Mouse (Mus musculus): ENCODE data around the gene Eno3. TPM values are rescaled to one million over a fixed set of nuclear protein-coding genes. Genes with fewer than 3 reads are reported as not detected.

Gene Eno3
- polyA plus RNA-seq, 1 experiment from 2014 or later = 67.8 TPM

DNA sequence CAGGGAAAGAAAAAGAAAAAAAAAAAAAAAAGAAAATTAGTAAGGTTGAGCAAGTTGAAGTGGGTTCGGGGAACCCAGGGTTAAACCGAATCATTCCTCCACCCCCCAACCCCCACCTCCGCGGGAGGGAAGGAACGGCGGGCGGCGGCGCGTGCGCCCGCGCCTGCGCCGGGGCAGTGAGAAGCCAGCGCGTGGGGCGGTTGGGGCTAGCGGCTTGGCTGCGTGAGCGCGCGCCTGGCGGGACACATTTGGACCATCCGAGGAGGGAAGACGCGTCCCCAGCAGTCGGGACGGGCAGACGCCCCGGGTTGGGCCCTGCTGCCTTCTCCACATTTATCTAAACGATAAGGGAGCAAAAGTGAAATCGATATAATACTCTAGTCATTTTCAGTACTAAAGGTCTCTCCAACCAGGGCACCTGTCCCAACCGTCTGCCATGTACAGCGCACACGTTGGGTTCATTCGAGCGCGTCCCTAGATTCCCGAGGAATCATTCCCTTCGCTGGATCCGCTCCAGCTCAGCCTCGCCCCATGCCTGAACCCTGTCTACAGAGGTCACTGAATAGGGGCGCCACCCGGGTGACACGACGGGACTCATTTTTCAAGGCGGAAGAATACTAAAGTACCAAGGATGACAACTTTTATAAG, 2.0 kb upstream of the Eno3 start:
- Histone ChIP-seq H3K4me1 (peaks cover 69% of the 10 kb centered on the region), H3K27me3 (ENCODE audit: low read depth, poor library complexity, severe bottlenecking) (no peaks in the 10 kb centered on the region), H3K36me3 (peaks cover 49% of the 10 kb centered on the region), H3K9me3 (replicated peaks) (no peaks in the 10 kb centered on the region), H3K4me3 (peak overlapping the region; percentile 99), H3K27ac (peak overlapping the region; percentile 97)
- DNase-seq (ENCODE audit: low spot score) = peak; percentile 86
- under 1% methylated on average over 48 of the region's 48 CpGs for WGBS

DNA sequence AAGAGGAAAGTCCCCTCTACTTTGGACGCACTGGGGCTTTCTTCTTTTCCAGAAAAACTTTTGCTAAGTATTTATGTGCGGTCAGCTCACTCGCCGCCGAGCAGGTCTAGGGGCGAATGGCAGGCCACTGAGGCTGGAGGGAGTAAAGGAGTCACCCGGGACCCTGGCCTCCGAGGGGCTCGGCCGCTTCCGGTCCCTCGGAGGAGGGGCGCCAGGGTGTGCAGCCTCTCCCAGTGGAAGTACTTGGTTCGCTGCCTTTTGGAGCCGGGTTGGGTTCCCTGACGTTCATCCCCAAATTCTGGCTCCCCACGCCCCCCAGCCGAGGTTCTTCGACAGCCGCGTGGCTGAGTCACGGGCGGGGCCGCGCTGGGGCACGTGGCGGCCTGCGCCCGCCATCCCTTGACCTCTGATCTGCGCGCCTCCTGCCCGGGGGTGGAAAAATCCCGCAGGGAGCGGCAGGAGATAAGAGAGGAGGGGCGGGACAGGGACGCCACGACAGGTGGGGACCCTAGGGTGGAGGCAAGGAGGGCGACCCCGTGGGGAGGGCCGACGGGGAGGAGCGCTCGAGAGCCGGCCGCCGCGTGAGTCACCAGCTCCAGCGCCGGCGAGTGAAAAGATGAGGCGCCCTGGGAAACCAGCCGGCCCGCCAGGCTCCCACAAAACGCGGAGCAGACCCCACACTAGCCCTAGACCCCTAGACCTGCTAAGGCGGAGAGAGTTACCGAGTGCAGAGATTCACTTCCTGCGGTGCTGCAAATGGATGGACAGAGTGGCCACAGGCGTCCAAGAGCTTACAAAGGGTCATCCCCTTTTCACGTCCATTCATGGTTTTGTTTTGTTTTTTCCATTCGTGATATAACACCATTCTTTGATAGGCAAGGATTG, 1.2 kb upstream of the Eno3 start:
- DNase-seq (ENCODE audit: low spot score) = peak; percentile 82
- WGBS = under 1% methylated on average over 61 of the region's 61 CpGs
- peaks cover 49% of the 10 kb centered on the region for H3K36me3 ChIP-seq
- no peaks in the 10 kb centered on the region for H3K9me3 ChIP-seq (replicated peaks)
- H3K27me3 ChIP-seq (ENCODE audit: low read depth, poor library complexity, severe bottlenecking) = no peaks in the 10 kb centered on the region
- peak overlapping the region; percentile 97 for H3K27ac ChIP-seq
- peak overlapping the region; percentile 99 for H3K4me3 ChIP-seq
- peaks cover 64% of the 10 kb centered on the region for H3K4me1 ChIP-seq

- peaks cover 57% of the 10 kb centered on the region for H3K4me1 ChIP-seq
- peak; percentile 84 for DNase-seq (ENCODE audit: low spot score)
- H3K27ac ChIP-seq = peak overlapping the region; percentile 97
- H3K27me3 ChIP-seq (ENCODE audit: low read depth, poor library complexity, severe bottlenecking) = no peaks in the 10 kb centered on the region
- H3K36me3 ChIP-seq = peaks cover 49% of the 10 kb centered on the region
- 2% methylated on average over 16 of the region's 16 CpGs for WGBS
- no peaks in the 10 kb centered on the region for H3K9me3 ChIP-seq (replicated peaks)
- H3K4me3 ChIP-seq = peak overlapping the region; percentile 99
These were observed 510 bp upstream of the Eno3 start for GRCm38 (mm10) chr11:70656456-70656927.

- Histone ChIP-seq H3K9me3 (replicated peaks) (no peaks in the 10 kb centered on the region), H3K4me3 (peak overlapping the region; percentile 99), H3K36me3 (peaks cover 49% of the 10 kb centered on the region), H3K27me3 (ENCODE audit: low read depth, poor library complexity, severe bottlenecking) (no peaks in the 10 kb centered on the region), H3K4me1 (peaks cover 47% of the 10 kb centered on the region), H3K27ac (peak overlapping the region; percentile 97)
- 51% methylated on average over 6 of the region's 6 CpGs for WGBS
- no peak for DNase-seq (ENCODE audit: low spot score)
These were observed 571 bp downstream of the Eno3 start for GRCm38 (mm10) chr11:70657573-70657972.

- Histone ChIP-seq H3K9me3 (replicated peaks) (no peaks in the 10 kb centered on the region), H3K27me3 (ENCODE audit: low read depth, poor library complexity, severe bottlenecking) (no peaks in the 10 kb centered on the region), H3K27ac (peak overlapping the region; percentile 97), H3K36me3 (peaks cover 49% of the 10 kb centered on the region), H3K4me3 (peak overlapping the region; percentile 99), H3K4me1 (peaks cover 42% of the 10 kb centered on the region)
- 59% methylated on average over 9 of the region's 9 CpGs for WGBS
- DNase-seq (ENCODE audit: low spot score) = no peak
These were observed 989 bp downstream of the Eno3 start for GRCm38 (mm10) chr11:70657991-70658390.

GRCm38 (mm10) chr11:70658521-70658920, 1.5 kb downstream of the Eno3 start:
- peaks cover 50% of the 10 kb centered on the region for H3K36me3 ChIP-seq
- H3K27me3 ChIP-seq (ENCODE audit: low read depth, poor library complexity, severe bottlenecking) = no peaks in the 10 kb centered on the region
- H3K27ac ChIP-seq = peak overlapping the region; percentile 97
- 85% methylated on average over 5 of the region's 5 CpGs for WGBS
- 0 out of 2 replicates have a peak overlapping the region, but pooled peaks have one; percentile 99 for H3K4me3 ChIP-seq
- H3K4me1 ChIP-seq = peaks cover 42% of the 10 kb centered on the region
- no peaks in the 10 kb centered on the region for H3K9me3 ChIP-seq (replicated peaks)
- DNase-seq (ENCODE audit: low spot score) = no peak

- Histone ChIP-seq H3K27me3 (ENCODE audit: low read depth, poor library complexity, severe bottlenecking) (no peaks in the 10 kb centered on the region), H3K4me3 (no peak overlapping the region), H3K4me1 (peaks cover 42% of the 10 kb centered on the region), H3K9me3 (replicated peaks) (no peaks in the 10 kb centered on the region), H3K27ac (peak overlapping the region; percentile 97), H3K36me3 (peaks cover 52% of the 10 kb centered on the region)
- DNase-seq (ENCODE audit: low spot score) = no peak
- WGBS = 75% methylated on average over 8 of the region's 8 CpGs
These were observed 1.9 kb downstream of the Eno3 start for GRCm38 (mm10) chr11:70658942-70659341.

DNA sequence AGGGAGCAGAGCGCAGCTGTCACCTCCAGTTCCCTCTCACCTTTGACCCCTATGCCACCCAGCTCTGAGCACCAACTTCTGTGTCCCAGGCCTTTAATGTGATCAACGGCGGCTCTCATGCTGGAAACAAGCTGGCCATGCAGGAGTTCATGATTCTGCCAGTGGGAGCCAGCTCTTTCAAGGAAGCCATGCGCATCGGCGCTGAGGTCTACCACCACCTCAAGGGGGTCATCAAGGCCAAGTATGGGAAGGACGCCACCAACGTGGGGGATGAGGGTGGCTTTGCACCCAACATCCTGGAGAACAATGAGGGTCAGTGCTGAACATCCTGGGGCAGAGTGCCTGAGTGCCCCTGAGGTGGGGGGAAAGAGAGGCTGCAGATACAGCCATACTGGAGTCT, 3.6 kb downstream of the Eno3 start:
- Histone ChIP-seq H3K36me3 (peaks cover 68% of the 10 kb centered on the region), H3K27ac (no peak overlapping the region), H3K4me3 (no peak overlapping the region), H3K4me1 (peaks cover 36% of the 10 kb centered on the region), H3K27me3 (ENCODE audit: low read depth, poor library complexity, severe bottlenecking) (no peaks in the 10 kb centered on the region), H3K9me3 (replicated peaks) (no peaks in the 10 kb centered on the region)
- DNase-seq (ENCODE audit: low spot score) = no peak
- 88% methylated on average over 8 of the region's 8 CpGs for WGBS

DNA sequence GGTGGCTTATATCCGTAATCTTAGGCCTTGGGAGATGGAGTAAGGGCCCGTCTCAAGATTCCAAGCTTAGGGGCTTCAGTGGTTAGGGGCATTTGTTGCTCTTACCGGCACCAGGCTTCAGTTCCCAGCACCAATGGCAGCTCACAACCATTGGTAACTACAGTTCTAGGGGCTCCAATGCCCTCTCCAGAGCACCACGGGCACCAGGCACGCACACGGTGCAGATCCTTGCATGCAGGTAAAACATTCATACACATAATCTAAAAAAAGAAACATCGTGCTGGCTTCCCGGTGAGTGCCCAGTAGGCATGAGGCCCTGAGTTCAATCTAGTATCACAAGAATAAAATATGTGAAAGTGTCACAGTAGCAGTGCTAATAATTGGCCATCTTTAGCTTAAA, 6.1 kb downstream of the Eno3 start:
- WGBS = 95% methylated on average over 8 of the region's 8 CpGs
- H3K36me3 ChIP-seq = peaks cover 87% of the 10 kb centered on the region
- no peaks in the 10 kb centered on the region for H3K9me3 ChIP-seq (replicated peaks)
- DNase-seq (ENCODE audit: low spot score) = no peak
- no peak overlapping the region for H3K4me3 ChIP-seq
- H3K4me1 ChIP-seq = peaks cover 28% of the 10 kb centered on the region
- H3K27me3 ChIP-seq (ENCODE audit: low read depth, poor library complexity, severe bottlenecking) = no peaks in the 10 kb centered on the region
- no peak overlapping the region for H3K27ac ChIP-seq

GRCm38 (mm10) chr11:70663957-70664356, 7.0 kb downstream of the Eno3 start:
- DNase-seq (ENCODE audit: low spot score) = no peak
- H3K36me3 ChIP-seq = peaks cover 85% of the 10 kb centered on the region
- H3K4me3 ChIP-seq = no peak overlapping the region
- peaks cover 22% of the 10 kb centered on the region for H3K4me1 ChIP-seq
- 97% methylated on average over 6 of the region's 6 CpGs for WGBS
- no peaks in the 10 kb centered on the region for H3K9me3 ChIP-seq (replicated peaks)
- no peaks in the 10 kb centered on the region for H3K27me3 ChIP-seq (ENCODE audit: low read depth, poor library complexity, severe bottlenecking)
- H3K27ac ChIP-seq = no peak overlapping the region

GRCm38 (mm10) chr11:70664741-70665140, 7.7 kb downstream of the Eno3 start:
- no peak overlapping the region for H3K27ac ChIP-seq
- WGBS = 93% methylated on average over 9 of the region's 9 CpGs
- peaks cover 20% of the 10 kb centered on the region for H3K4me1 ChIP-seq
- H3K4me3 ChIP-seq = no peak overlapping the region
- H3K9me3 ChIP-seq (replicated peaks) = no peaks in the 10 kb centered on the region
- H3K36me3 ChIP-seq = peaks cover 77% of the 10 kb centered on the region
- no peaks in the 10 kb centered on the region for H3K27me3 ChIP-seq (ENCODE audit: low read depth, poor library complexity, severe bottlenecking)
- DNase-seq (ENCODE audit: low spot score) = no peak

GRCm38 (mm10) chr11:70666687-70667086, 9.7 kb downstream of the Eno3 start:
- no peak overlapping the region for H3K27ac ChIP-seq
- H3K4me1 ChIP-seq = peaks cover 37% of the 10 kb centered on the region
- H3K36me3 ChIP-seq = peaks cover 64% of the 10 kb centered on the region
- peak overlapping the region; percentile 7; the same call in 1 of the 2 replicates for H3K4me3 ChIP-seq
- H3K27me3 ChIP-seq (ENCODE audit: low read depth, poor library complexity, severe bottlenecking) = no peaks in the 10 kb centered on the region
- DNase-seq (ENCODE audit: low spot score) = no peak
- no peaks in the 10 kb centered on the region for H3K9me3 ChIP-seq (replicated peaks)
- WGBS = 96% methylated on average over 8 of the region's 8 CpGs
